Comparison of ENCODE assay signal across 16 mouse cellular contexts in genomic region chr6:94214895-94215538, GRCm38 (mm10).
DNase-seq lines count a peak whose midpoint lies in the region; ATAC-seq and TF ChIP-seq lines count a peak whose summit lies in the region.
"Had no signal": no experiment of that assay in that cellular context is flagged by ENCODE, and none has a peak within 500 bp of the region (broad histone marks: within the 10 kb centered on the region; RNA-seq: fewer than 3 reads in every experiment).

No protein-coding gene starts in this region.

- no peak for TF ChIP-seq CTCF in kidney, adult 2 months (conservative IDR thresholded peaks at IDR 0.05; ENCODE audit: insufficient read depth, insufficient read length, low read depth, low read length)

- ATAC-seq in heart, embryonic 12.5 days (ENCODE audit: insufficient number of reproducible peaks, low FRiP score) = peak; percentile 67
- ATAC-seq in limb, embryonic 14.5 days (ENCODE audit: low FRiP score, low read depth) = peak; percentile 67; the same call in 1 of the 2 replicates
- ATAC-seq in forebrain, embryonic 12.5 days (ENCODE audit: low FRiP score) = no peak
- no peak for ATAC-seq in hindbrain, embryonic 16.5 days
- ATAC-seq: midbrain, embryonic 15.5 days had no signal

- no peak overlapping the region for H3K4me3 ChIP-seq in kidney, adult 2 months (ENCODE audit: insufficient read depth, low read depth, low read length)
- no peak overlapping the region for H3K4me3 ChIP-seq in embryonic facial prominence, embryonic 10.5 days
- H3K4me3 ChIP-seq in heart, embryonic 12.5 days = no peak overlapping the region
- no peak overlapping the region for H3K4me3 ChIP-seq in limb, embryonic 14.5 days (replicated peaks; ENCODE audit: low read length)
- no peak overlapping the region for H3K4me3 ChIP-seq in forebrain, embryonic 12.5 days (replicated peaks)
- H3K4me3 ChIP-seq in hindbrain, embryonic 16.5 days (ENCODE audit: low read length) = no peak overlapping the region
- H3K4me3 ChIP-seq: erythroblast, embryonic 14.5 days; hindbrain, embryonic 13.5 days; midbrain, embryonic 15.5 days; neural tube, embryonic 12.5 days had no signal

- no peaks in the 10 kb centered on the region for H3K4me1 ChIP-seq in kidney, adult 2 months (ENCODE audit: control insufficient read depth, insufficient read depth, low read length)
- H3K4me1 ChIP-seq in embryonic facial prominence, embryonic 10.5 days = peaks cover 26% of the 10 kb centered on the region
- peaks cover 62% of the 10 kb centered on the region for H3K4me1 ChIP-seq in heart, embryonic 12.5 days (replicated peaks)
- peaks cover 29% of the 10 kb centered on the region for H3K4me1 ChIP-seq in limb, embryonic 14.5 days (ENCODE audit: control insufficient read depth, insufficient read depth, low read length)
- H3K4me1 ChIP-seq in forebrain, embryonic 12.5 days = no peaks in the 10 kb centered on the region; the same call in 1 of the 2 replicates
- H3K4me1 ChIP-seq in hindbrain, embryonic 16.5 days (ENCODE audit: control insufficient read depth, insufficient read depth, low read depth, low read length) = no peaks in the 10 kb centered on the region
- H3K4me1 ChIP-seq: neural tube, embryonic 12.5 days had no signal

- H3K27ac ChIP-seq in kidney, adult 2 months (ENCODE audit: insufficient read depth, low read depth, low read length) = no peak overlapping the region
- peak overlapping the region; percentile 14; the same call in 1 of the 2 replicates for H3K27ac ChIP-seq in embryonic facial prominence, embryonic 10.5 days (replicated peaks)
- peak overlapping the region; percentile 92 for H3K27ac ChIP-seq in heart, embryonic 12.5 days (ENCODE audit: poor library complexity, severe bottlenecking)
- no peak overlapping the region for H3K27ac ChIP-seq in limb, embryonic 14.5 days (replicated peaks; ENCODE audit: low read depth, low read length)
- no peak overlapping the region for H3K27ac ChIP-seq in forebrain, embryonic 12.5 days
- H3K27ac ChIP-seq in hindbrain, embryonic 16.5 days (ENCODE audit: low read depth, low read length) = no peak overlapping the region
- H3K27ac ChIP-seq: hindbrain, embryonic 13.5 days; macrophage; midbrain, embryonic 15.5 days; neural tube, embryonic 12.5 days had no signal

- H3K4me2 ChIP-seq in heart, embryonic 12.5 days = no peak overlapping the region
- no peak overlapping the region for H3K4me2 ChIP-seq in limb, embryonic 14.5 days (replicated peaks; ENCODE audit: low read depth, low read length, severe bottlenecking)
- H3K4me2 ChIP-seq in forebrain, embryonic 12.5 days = no peak overlapping the region
- no peak overlapping the region for H3K4me2 ChIP-seq in hindbrain, embryonic 16.5 days (ENCODE audit: low read length)
- H3K4me2 ChIP-seq: hindbrain, embryonic 13.5 days; midbrain, embryonic 15.5 days; neural tube, embryonic 12.5 days had no signal

- no peak for TF ChIP-seq POLR2A in kidney, adult 2 months (IDR thresholded peaks at IDR 0.05; ENCODE audit: low read depth, low read length)
- TF ChIP-seq POLR2A in limb, embryonic 14.5 days (IDR thresholded peaks at IDR 0.05; ENCODE audit: borderline replicate concordance, extremely low read depth, insufficient read depth, insufficient read length) = no peak

- H3K9me3 ChIP-seq in embryonic facial prominence, embryonic 10.5 days = no peaks in the 10 kb centered on the region
- H3K9me3 ChIP-seq in heart, embryonic 12.5 days (replicated peaks) = no peaks in the 10 kb centered on the region
- no peaks in the 10 kb centered on the region for H3K9me3 ChIP-seq in limb, embryonic 14.5 days (ENCODE audit: control insufficient read depth, low read length)
- no peaks in the 10 kb centered on the region for H3K9me3 ChIP-seq in forebrain, embryonic 12.5 days
- no peaks in the 10 kb centered on the region for H3K9me3 ChIP-seq in hindbrain, embryonic 16.5 days (ENCODE audit: control insufficient read depth, low read length)
- H3K9me3 ChIP-seq: hindbrain, embryonic 13.5 days; midbrain, embryonic 15.5 days; neural tube, embryonic 12.5 days had no signal

- H3K27me3 ChIP-seq in kidney, adult 2 months (replicated peaks; ENCODE audit: control insufficient read depth, insufficient read depth, low read length) = no peaks in the 10 kb centered on the region
- H3K27me3 ChIP-seq in embryonic facial prominence, embryonic 10.5 days (replicated peaks; ENCODE audit: low read depth, poor library complexity, severe bottlenecking) = no peaks in the 10 kb centered on the region
- no peaks in the 10 kb centered on the region for H3K27me3 ChIP-seq in heart, embryonic 12.5 days (replicated peaks)
- H3K27me3 ChIP-seq in limb, embryonic 14.5 days (ENCODE audit: control insufficient read depth, insufficient read depth, low read length) = no peaks in the 10 kb centered on the region
- no peaks in the 10 kb centered on the region for H3K27me3 ChIP-seq in forebrain, embryonic 12.5 days
- H3K27me3 ChIP-seq in hindbrain, embryonic 16.5 days (replicated peaks; ENCODE audit: control insufficient read depth, insufficient read depth, low read length) = no peaks in the 10 kb centered on the region
- H3K27me3 ChIP-seq: hindbrain, embryonic 13.5 days; midbrain, embryonic 15.5 days; neural tube, embryonic 12.5 days had no signal

- H3K9ac ChIP-seq in heart, embryonic 12.5 days = peak overlapping the region; percentile 50
- H3K9ac ChIP-seq in limb, embryonic 14.5 days (ENCODE audit: low read depth, low read length, severe bottlenecking) = no peak overlapping the region
- no peak overlapping the region for H3K9ac ChIP-seq in forebrain, embryonic 12.5 days
- H3K9ac ChIP-seq in hindbrain, embryonic 16.5 days (ENCODE audit: low read depth, low read length) = no peak overlapping the region
- H3K9ac ChIP-seq: hindbrain, embryonic 13.5 days; midbrain, embryonic 15.5 days; neural tube, embryonic 12.5 days had no signal

- DNase-seq in kidney, adult 2 months = peak; percentile 33
- no peak for DNase-seq in kidney, postnatal 25 days
- no peak for DNase-seq in embryonic facial prominence, embryonic 10.5 days (ENCODE audit: low spot score)
- DNase-seq in limb, embryonic 14.5 days (ENCODE audit: low spot score) = peak; percentile 40
- no peak for DNase-seq in left cerebral cortex, adult 18-20 months (ENCODE audit: low spot score in 2 of 2)
- DNase-seq: cerebellum, postnatal 25 days; kidney, postnatal 36 days; spleen, adult 18-20 months had no signal

- 73% methylated on average over 7 of the region's 7 CpGs for WGBS in kidney, adult 2 months
- WGBS in embryonic facial prominence, embryonic 10.5 days = 89% methylated on average over 7 of the region's 7 CpGs
- WGBS in heart, embryonic 12.5 days = 38% methylated on average over 7 of the region's 7 CpGs
- 36% methylated on average over 7 of the region's 7 CpGs for WGBS in limb, embryonic 14.5 days
- 94% methylated on average over 7 of the region's 7 CpGs for WGBS in forebrain, embryonic 12.5 days
- WGBS in hindbrain, embryonic 16.5 days = 82% methylated on average over 7 of the region's 7 CpGs

- H3K36me3 ChIP-seq in kidney, adult 2 months (ENCODE audit: control insufficient read depth, insufficient read depth, low read length) = no peaks in the 10 kb centered on the region
- H3K36me3 ChIP-seq in embryonic facial prominence, embryonic 10.5 days (replicated peaks) = no peaks in the 10 kb centered on the region
- H3K36me3 ChIP-seq in heart, embryonic 12.5 days = no peaks in the 10 kb centered on the region
- H3K36me3 ChIP-seq in limb, embryonic 14.5 days (ENCODE audit: control insufficient read depth, insufficient read depth, low read length) = no peaks in the 10 kb centered on the region
- no peaks in the 10 kb centered on the region for H3K36me3 ChIP-seq in forebrain, embryonic 12.5 days (replicated peaks)
- no peaks in the 10 kb centered on the region for H3K36me3 ChIP-seq in hindbrain, embryonic 16.5 days (ENCODE audit: control insufficient read depth, insufficient read depth, low read length)
- H3K36me3 ChIP-seq: hindbrain, embryonic 13.5 days; midbrain, embryonic 15.5 days; neural tube, embryonic 12.5 days had no signal

Comparison
In these comparisons a context has a peak if more than half of its experiments do, and no peak if none do; other contexts are left out.
1. DNase-seq: peak in kidney, adult 2 months (single experiment) and limb, embryonic 14.5 days (single experiment); none in kidney, postnatal 25 days (0 of 2), embryonic facial prominence, embryonic 10.5 days (single experiment) and left cerebral cortex, adult 18-20 months (0 of 2).
2. H3K27ac ChIP-seq: peak in embryonic facial prominence, embryonic 10.5 days (single experiment) and heart, embryonic 12.5 days (single experiment); none in kidney, adult 2 months (single experiment), limb, embryonic 14.5 days (single experiment), forebrain, embryonic 12.5 days (single experiment) and hindbrain, embryonic 16.5 days (single experiment).
3. ATAC-seq: peak in heart, embryonic 12.5 days (single experiment) and limb, embryonic 14.5 days (single experiment); none in forebrain, embryonic 12.5 days (single experiment) and hindbrain, embryonic 16.5 days (single experiment).